Mouse (Mus musculus) bone marrow, adult 2 months (tissue): ENCODE measurements around the gene Sesn2.

ENCODE experiments used
- CTCF ChIP-seq: fragments of 200-500 bp; IDR thresholded peaks from 2 replicates; pipeline ENCODE4 v1.5.1; 2011; ENCODE audit warnings: low read length, control low read depth; ENCODE audit not compliant: control insufficient read depth, insufficient read depth
- POLR2A ChIP-seq: fragments of 200-500 bp; IDR thresholded peaks from 2 replicates; pipeline ENCODE4 v1.6.1; 2011; ENCODE audit warnings: low read depth, mild to moderate bottlenecking, control low read depth, low read length, borderline replicate concordance; ENCODE audit not compliant: control insufficient read depth

DNA sequence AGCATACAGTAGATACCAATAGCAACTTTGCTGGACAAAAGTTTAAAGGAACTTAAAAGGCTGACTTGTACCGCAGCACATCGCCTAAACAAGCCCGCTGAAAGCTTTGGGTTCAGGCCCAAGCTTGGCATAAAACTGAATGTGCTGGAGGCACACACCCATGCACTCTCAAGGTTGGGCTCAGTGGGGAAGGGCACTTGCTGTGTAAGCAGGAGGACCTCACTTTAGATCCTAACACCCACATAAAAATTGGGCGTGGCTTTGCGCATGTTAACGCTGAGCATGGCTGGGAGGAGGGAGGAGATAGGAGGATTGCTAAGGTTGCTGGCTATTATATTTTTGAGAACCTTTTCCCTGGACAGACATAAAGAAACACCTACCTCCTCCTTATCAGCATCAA, 14.5 kb upstream of the Sesn2 start:
- no peak for TF ChIP-seq POLR2A
- no peak for TF ChIP-seq CTCF
